Mouse (Mus musculus): ENCODE data around the gene Dgki.

Gene Dgki

GRCm38 (mm10) chr6:37240140-37240539 is 59.8 kb downstream of the Dgki start:
- DNase-seq, result no peak

- no peak for DNase-seq
Measured at GRCm38 (mm10) chr6:37236893-37237292, 63.1 kb downstream of the Dgki start.

DNA sequence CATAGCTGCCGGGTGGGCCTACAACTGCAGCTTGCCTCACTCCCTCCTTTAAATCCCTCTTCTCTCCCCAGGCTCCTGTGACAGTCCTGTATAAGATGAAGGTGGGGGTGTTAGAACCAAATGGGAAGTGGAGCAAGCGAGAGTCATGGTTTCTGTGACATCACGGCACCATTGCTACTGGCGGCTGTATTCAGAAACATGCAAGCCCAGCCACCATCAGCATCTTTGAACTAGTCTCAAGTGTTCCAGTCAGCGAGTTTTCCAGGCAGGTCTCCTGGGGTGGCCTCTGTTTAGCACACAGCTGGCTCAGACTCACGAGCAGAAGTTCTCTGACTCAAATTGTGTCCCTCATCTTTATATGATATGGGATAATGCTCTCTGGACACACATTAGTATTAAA is 68.8 kb downstream of the Dgki start:
- DNase-seq, result no peak

- DNase-seq, result no peak
Measured at GRCm38 (mm10) chr6:37222947-37223510, 77.0 kb downstream of the Dgki start.

DNA sequence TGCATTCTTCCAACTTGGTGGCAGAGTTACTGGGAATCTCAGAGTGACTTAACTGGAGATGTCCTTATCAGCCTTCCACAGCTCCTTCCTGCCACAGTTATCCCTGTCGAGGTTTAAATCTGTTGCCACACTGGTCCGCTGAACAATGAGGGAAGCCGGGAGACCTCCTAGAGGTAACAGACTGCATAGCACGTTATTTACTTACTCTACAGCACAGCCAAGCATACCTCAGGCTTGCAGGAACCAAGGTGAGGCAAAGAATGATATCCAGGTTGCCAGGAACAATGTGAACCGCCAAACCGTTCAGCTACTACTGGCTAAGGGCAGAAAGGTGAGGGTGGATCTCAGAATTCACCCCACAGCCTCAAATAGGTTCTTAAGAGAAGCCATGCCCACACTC is 78.0 kb downstream of the Dgki start:
- DNase-seq, result no peak

GRCm38 (mm10) chr6:37219110-37219509 is 80.9 kb downstream of the Dgki start:
- no peak for DNase-seq

DNA sequence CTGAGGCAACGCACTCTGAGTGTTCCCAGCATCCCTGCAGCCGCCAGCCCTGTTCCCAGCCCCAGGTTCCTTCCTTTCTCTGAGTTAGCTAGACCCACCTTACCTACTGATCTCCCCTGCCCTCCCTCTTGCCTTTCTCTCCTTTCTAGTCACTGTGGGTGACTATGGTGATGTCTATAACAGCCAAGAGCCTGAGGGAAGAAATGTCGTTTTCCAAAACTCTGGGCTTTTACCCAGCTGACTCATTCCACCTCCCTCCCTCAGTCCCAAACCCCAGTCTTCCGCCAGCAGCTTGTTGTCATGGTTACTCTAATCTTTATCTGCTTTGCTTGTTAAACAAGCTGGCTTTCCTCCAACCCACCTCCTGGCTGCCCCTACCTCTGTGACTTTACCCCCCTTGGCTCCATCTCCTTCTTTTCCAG is 83.6 kb downstream of the Dgki start:
- DNase-seq, result no peak

GRCm38 (mm10) chr6:37215655-37216054 is 84.3 kb downstream of the Dgki start:
- DNase-seq, result no peak

- no peak for DNase-seq
Measured at GRCm38 (mm10) chr6:37212930-37213329, 87.1 kb downstream of the Dgki start.

- no peak for DNase-seq
Measured at GRCm38 (mm10) chr6:37211545-37212247, 88.3 kb downstream of the Dgki start.

GRCm38 (mm10) chr6:37202901-37203300 is 97.1 kb downstream of the Dgki start:
- DNase-seq, result no peak

DNA sequence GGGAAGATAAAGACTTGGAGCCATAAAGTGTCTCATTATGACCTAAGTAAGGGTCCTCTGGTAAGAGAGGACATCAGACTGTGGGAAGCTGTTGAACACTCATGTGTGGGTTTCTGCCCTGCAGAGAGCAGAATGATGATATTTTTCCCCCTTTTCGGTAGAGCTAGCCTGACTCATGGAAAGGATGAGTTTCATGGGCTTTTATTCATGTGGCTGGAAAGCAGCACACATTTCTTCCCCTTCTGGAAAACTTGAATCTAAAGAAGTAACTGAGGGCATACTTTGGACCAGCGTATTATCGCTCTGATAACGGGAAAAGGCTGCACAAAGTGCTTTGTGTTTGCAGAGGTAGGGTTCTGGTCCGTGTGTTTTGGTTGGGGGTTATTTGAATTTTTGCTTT is 99.1 kb downstream of the Dgki start:
- no peak for DNase-seq

DNA sequence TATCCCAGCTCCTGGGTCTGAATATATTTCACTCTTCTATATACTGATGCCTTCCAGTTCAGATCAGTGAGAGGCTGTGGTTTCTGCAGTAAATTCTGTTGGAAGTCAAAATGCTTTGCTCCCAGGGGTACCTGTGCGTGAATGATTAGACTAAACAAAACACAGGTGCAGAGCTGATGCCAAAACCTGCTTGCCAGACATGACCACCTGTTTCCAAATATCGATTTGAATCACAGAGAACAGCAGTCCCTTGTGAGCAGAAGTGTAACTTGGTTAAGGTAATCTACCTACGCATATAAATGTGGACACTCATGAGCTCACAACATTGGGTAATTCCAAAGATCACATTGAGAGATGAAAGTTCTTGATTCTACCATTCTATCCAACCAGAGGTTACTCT is 100.5 kb downstream of the Dgki start:
- DNase-seq, result no peak

DNA sequence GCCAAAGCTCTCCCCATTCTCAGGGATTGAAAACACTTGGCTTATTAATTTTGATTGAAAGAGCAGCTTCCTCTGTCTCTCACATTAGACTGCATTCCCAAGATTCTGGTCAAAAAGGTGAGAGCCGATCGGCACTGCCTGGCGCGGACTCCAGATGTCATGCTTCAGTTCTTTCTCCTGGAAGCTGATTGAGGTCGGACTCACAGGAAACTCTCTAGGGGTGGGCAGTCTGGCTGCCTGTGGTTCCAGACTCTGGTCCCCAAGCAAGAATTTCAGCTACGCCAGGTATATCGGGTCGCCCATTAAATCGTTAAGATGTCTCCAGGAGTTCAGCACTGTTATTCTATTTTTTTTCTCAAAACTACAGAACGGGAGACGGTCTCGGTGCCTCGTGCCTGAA is 102.2 kb downstream of the Dgki start:
- DNase-seq, result peak; percentile 21

- no peak for DNase-seq
Measured at GRCm38 (mm10) chr6:37196870-37197269, 103.1 kb downstream of the Dgki start.

DNA sequence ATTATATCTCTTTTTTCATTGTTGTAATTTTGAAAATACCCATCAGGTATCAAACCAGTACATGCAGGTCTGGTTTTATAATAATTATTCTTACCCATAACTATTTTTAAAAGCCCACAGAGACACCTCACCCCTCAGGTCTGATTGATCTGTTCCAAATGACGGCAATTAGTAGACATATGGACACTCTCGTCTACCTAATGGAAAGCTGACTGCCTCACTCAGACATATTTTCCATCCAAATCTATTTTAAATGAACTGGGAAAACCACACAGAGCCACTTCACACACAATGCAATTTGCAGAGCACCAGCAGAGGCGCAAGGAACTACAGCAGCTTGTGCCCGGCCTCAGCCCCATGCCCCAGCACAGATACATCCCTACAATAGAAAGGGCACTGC is 104.2 kb downstream of the Dgki start:
- DNase-seq, result no peak

- DNase-seq, result no peak
Measured at GRCm38 (mm10) chr6:37181961-37182360, 118.0 kb downstream of the Dgki start.

DNA sequence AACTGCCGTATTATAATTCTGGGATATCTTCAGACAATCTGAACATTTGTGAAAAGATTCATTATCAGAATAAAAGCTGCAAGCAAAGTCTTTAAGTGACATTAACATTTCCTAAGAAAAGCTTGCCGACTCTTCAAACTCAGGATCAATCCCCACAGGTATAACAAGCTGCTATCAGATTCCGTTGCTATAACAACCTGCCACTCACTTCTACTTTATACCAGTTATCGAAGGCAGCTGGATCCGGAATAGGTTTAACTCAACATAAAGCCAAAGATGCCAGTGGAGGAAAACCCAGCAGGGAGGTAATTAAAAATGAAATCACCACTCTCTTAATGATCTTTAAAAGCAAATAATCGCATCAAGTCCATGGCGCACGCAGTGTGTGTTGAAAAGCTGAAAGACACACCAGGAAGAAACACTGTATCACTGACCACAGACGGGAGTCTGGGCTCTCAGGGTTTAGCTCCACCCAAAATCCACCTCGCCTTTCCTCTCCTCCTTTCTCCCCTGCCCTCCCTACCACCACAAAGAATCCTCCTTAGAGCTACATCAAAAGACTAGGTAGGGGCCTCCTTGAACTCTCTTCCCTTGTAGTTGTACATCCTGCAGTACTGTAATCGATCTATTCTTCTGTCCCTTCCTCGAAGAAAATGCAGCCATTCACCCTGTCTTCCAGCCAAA is 128.7 kb downstream of the Dgki start:
- DNase-seq, result no peak

- no peak for DNase-seq
Measured at GRCm38 (mm10) chr6:37158880-37159279, 141.1 kb downstream of the Dgki start.

- no peak for DNase-seq
Measured at GRCm38 (mm10) chr6:37154051-37154450, 145.9 kb downstream of the Dgki start.

- no peak for DNase-seq
Measured at GRCm38 (mm10) chr6:37150483-37150882, 149.5 kb downstream of the Dgki start.

GRCm38 (mm10) chr6:37150038-37150437 is 149.9 kb downstream of the Dgki start:
- DNase-seq, result no peak

GRCm38 (mm10) chr6:37149196-37149595 is 150.8 kb downstream of the Dgki start:
- no peak for DNase-seq

- no peak for DNase-seq
Measured at GRCm38 (mm10) chr6:37147431-37148022, 152.5 kb downstream of the Dgki start.

Measured in kidney, postnatal 10 days (tissue).